In the genomic region with DNA sequence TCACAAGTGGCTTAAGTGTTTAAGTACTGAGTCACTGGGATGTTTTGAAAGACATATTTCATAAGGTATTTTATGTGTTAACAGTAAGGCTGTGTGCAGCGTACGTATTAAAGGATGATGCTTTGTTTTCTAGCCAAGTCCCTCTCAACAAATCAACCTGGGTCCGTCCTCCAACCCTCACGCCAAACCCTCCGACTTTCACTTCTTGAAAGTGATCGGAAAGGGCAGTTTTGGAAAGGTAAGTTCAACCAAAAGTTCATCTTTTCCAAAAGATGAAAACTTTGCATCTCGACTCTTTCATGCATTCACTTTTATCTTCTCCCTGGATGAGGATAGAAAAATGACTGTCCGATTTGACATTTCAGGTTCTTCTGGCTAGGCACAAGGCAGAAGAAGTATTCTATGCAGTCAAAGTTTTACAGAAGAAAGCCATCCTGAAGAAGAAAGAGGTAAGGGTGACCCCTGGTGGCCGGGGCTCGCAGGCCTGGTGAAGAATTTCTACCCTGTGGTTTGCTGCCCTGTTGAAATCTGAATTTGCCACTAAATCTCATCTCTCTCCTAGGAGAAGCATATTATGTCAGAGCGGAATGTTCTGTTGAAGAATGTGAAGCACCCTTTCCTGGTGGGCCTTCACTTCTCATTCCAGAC, we compare ENCODE assay signal across 8 mouse cellular contexts.
DNase-seq lines count a peak whose midpoint lies in the region; ATAC-seq lines count a peak whose summit lies in the region.

No protein-coding gene starts in this region.

- peaks cover 31% of the 10 kb centered on the region for H3K4me1 ChIP-seq in forebrain, embryonic 15.5 days
- H3K4me1 ChIP-seq in hindbrain, embryonic 10.5 days (replicated peaks) = peaks cover 27% of the 10 kb centered on the region

- H3K27me3 ChIP-seq in forebrain, embryonic 15.5 days = peaks cover 12% of the 10 kb centered on the region
- peaks cover 20% of the 10 kb centered on the region for H3K27me3 ChIP-seq in hindbrain, embryonic 10.5 days (ENCODE audit: insufficient read depth, poor library complexity, severe bottlenecking)

- no peak for ATAC-seq in forebrain, embryonic 15.5 days (replicated peaks)

- WGBS in forebrain, embryonic 15.5 days = 58% methylated on average over 11 of the region's 11 CpGs
- 65% methylated on average over 11 of the region's 11 CpGs for WGBS in hindbrain, embryonic 10.5 days

- peak; percentile 62 for DNase-seq in ES-CJ7 (ENCODE audit: low read depth, low spot score)
- DNase-seq in c-Kit-positive CD71-positive TER-119-positive erythroid progenitor cells, embryonic 14.5 days (ENCODE audit: low spot score) = peak; percentile 53
- peak; percentile 73 for DNase-seq in hindbrain, embryonic 10.5 days (ENCODE audit: low spot score)
- DNase-seq in layer of hippocampus, postnatal 25 days (ENCODE audit: extremely low spot score in 1 of 2, low spot score in 1 of 2) = peak; percentile 71 to 93
- DNase-seq in lung, postnatal 14 days = peak; percentile 90
- DNase-seq in right cerebral cortex, adult 2 months (ENCODE audit: low spot score in 2 of 2) = peak; percentile 86 to 92
- peak; percentile 76 for DNase-seq in urinary bladder, postnatal 25 days (ENCODE audit: low spot score)

- H3K36me3 ChIP-seq in forebrain, embryonic 15.5 days = 0 out of 2 replicates have a peak, but pooled peaks cover 7% of the 10 kb centered on the region
- H3K36me3 ChIP-seq in hindbrain, embryonic 10.5 days = no peaks in the 10 kb centered on the region

- H3K4me2 ChIP-seq in forebrain, embryonic 15.5 days (replicated peaks) = peak overlapping the region; percentile 17; the same call in 1 of the 2 replicates

- no peak overlapping the region for H3K27ac ChIP-seq in forebrain, embryonic 15.5 days (replicated peaks)
- H3K27ac ChIP-seq in hindbrain, embryonic 10.5 days = no peak overlapping the region

- H3K4me3 ChIP-seq in forebrain, embryonic 15.5 days = peak overlapping the region; percentile 73
- H3K4me3 ChIP-seq in hindbrain, embryonic 10.5 days = peak overlapping the region; percentile 75

- H3K9me3 ChIP-seq in forebrain, embryonic 15.5 days = no peaks in the 10 kb centered on the region
- H3K9me3 ChIP-seq in hindbrain, embryonic 10.5 days = no peaks in the 10 kb centered on the region

- no peak overlapping the region for H3K9ac ChIP-seq in forebrain, embryonic 15.5 days (replicated peaks)
